Mouse (Mus musculus): ENCODE measurements at regions not wholly inside any gene's neighbourhood (a gene's known extent, or its start where the extent isn't known, plus 50 kb on each side); places are given as distances from the start of the nearest gene placed in this dataset.

DNA sequence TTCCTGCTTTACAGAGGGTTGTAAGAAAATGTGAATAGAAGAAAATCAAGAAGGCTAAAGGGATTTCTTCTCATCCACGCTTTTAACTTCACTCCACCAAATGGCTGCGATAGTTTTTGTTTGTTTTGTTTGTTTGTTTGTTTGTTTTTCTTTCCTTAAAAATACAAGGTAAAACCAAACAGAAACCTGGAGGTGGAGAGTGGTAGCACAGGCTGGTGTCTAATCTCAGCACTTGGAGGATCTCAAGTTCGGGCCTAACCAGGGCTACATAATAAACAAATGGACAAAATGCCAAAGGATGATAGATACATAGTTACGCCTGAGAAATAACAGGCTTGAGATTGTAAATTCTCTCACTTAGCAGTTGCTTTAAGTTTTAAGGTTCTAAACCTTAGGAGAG lies 50.8 kb upstream of the Mboat1 start:
- DNase-seq (ENCODE audit: low spot score), result no peak

DNA sequence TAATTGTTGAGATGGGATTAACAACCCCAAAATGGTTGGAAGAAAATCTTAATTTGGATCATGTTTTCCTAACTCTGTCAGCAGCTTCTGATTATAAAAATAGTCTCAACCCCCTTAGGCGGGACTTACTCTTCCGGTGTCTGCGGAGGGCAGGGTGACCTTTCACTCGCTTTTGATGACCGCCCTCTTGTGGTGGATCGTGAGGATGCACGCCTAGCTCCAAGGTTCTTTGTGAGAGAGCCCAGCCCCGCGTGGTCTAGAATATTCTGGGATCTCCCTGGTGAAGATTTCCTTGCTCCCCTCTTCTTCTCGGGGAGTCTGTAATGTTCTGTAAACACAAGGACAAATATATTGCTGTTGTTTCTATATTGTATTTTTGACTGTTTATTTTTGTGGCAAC lies 51.3 kb upstream of the Mboat1 start:
- DNase-seq (ENCODE audit: low spot score), result peak; percentile 87

DNA sequence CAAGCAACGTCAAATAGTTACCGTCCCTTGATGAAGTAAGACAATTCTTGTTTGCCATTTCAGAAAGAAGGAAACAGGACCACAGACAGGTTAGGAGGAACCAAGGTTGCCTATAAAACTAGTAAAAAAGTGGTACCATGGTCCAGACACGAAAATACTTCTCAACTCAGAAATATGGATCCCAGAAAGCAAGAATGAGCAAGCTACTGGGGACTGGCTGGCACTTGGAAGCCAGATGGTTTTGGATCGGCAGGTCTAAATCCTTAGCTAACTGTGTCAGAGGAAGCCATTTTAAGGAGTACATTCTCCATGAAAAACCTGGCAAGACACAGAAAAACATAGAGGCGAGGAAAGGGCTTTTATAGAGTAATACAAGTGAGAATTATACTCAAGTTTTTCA lies 51.9 kb upstream of the Mboat1 start:
- DNase-seq (ENCODE audit: low spot score), result no peak

DNA sequence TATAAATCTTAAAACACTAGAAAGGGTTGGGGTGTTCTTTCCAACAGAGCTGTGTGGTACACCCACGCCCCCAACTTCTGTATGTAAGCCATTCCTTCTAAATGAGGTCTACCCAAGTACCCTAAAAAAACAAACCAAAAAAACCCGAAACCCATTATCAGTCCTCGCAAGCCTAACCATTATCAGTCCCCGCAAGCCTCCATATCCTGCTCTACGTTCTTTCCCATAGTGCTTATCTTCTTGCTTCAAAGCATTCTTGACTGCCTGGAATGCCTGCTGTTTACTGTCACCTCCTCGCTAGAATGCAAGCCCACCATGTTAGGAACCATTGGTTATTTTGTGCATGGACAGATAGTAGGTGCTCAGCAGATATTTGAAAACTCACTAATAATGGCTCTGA lies 52.3 kb upstream of the Mboat1 start:
- no peak for DNase-seq (ENCODE audit: low spot score)

DNA sequence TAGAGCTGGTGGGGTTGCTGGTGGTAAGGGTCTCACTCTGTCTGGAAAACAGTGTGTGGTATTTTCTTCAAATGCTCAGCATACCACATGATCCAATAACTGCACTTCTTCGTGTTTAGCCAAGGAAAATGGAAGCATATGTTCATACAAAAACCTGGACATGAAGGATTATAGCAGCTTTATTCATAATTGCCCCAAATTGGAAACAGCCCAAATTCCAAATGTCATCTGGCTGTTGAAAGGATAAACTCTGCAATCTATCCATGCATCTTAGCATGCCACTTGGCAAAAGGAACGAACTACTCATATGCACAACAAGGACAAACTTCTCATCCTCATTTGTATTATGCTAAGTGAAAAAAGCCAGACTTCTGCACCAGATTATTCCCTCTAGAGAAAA lies 53.5 kb upstream of the Mboat1 start:
- no peak for DNase-seq (ENCODE audit: low spot score)

DNA sequence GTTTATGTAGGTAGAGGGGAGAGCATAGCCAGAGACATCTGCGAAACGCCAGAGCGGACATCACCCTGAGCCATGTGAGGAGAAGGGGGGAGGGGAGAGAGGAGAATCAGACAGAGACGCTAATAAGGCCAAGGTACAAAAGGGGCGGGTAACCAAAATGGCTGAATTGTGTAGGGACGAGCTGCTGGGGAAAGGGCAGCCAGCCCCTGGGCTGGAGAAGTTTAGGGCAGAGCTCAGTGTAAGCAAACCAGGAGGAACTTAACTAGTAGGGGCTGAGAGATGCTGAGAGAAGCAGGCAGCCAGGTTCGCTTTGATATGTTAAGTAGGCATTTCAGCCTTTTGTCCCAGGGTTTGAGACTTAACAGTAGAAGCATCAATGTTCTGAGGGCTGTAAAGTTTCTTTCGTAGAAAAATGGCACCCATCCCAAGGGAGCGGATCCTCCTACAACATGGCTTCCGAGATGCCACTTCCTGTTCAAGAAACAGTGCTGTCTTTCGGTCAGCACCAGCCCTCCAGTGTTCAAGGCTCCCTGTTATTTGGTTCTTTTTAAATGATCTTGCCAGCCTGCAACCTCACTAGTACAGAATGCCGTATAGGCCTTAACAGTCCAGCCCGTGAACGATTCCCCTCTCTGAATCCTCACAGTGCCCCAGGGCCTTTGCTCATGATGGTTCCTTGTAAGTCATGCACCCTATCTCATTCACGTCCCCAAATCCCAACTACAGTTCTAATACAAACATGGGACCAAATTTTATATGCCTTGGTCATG lies 55.4 kb upstream of the Mboat1 start:
- DNase-seq (ENCODE audit: low spot score), result no peak

DNA sequence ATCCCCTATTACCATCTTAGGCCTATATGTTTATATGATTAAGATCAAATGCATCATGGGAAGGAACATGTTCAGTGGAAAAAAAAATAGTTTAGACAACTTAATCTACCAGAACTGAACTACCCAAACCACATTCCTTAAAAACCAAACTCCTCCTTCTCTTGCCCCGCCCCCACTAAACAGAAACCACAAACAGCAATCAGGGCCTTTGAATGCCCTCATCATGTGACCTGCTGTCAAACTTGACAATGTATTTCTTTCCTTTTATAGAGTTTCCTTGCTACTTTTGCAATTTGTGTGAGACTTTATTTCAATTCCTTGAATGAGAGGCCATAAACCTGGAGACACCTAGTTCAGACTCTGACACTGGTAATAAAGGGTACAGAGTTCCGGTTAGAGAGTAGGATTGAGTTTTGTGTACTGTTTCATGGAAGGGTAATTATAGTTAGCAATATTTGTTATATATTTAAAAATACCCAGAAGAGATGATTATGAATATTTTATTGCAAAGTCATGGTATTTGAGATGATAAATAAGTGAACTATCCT lies 61.7 kb upstream of the Mboat1 start:
- DNase-seq (ENCODE audit: low spot score), result peak; percentile 26

DNA sequence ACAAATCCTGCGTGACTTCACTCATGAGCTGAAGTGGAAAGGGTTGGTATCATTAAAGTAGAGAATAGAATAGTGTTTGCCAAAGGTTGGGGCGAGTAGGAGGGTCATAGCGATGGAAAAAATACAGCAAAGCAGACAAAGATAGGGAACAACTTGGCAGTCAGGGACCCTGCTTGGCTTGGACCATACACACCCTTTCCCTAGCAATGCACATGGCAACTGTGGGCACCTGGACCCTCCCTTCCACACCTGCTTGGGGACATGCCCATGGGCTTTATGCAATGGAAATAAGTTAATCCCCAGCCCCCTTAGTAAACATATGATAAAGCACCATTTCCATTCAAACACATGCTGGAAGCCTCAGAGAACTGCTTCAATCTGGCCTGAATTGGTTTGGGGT lies 62.2 kb upstream of the Mboat1 start:
- DNase-seq (ENCODE audit: low spot score), result no peak

DNA sequence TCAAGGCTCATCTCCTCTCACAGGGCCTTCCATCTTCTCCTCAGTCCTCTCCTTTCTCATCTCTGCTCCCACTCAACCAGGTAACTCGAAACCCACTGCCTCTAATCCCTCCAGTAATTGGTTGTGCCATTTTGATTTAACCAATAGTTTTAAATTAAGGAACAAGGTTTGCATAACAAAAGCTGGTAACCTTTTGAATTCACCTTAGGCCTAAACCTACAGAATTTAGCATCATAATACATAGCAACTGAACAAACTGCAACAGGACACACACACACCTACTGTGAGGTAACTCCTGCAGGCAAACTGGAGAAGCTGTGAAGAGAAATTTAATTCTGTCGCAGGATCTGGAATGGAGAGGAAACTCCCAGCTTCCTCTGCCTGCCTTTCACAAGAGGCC lies 66.9 kb upstream of the Mboat1 start:
- no peak for DNase-seq (ENCODE audit: low spot score)

DNA sequence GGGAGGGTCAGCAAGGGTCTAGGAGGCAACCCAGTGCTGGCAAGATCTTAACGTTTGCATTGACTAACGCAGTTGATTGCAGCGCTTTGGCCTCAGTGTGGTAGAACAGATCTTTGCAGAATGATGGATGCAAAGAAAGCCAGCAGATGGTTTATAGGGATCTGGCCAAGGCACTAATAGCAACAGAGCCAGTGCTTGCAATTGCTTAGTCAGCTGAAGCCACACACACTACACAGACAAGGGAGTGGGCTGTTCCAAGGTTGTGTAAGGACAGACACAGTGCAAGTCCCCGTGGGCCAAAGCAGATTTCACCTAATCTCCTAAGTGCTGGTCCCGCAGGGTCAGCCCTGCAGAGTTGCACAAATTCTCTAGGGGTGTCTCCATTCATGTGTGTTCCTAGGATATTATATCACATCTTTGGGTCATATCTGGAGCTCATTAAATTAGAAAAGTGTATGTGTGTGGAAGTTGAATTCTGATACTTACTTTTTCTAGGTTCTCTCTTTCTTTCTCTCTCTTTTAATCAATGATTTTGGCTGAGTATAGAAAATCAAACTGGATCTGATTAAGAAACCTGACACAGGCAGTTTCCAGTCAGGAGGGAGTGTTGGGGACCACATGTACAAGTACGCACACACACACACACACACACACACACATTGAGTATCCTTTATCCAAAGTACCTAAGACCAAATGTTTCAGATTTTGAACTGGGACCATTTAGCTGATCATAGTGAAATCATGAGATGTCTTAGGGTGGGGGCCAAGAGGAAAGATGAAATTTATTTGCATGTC lies 68.5 kb upstream of the Mboat1 start:
- no peak for DNase-seq (ENCODE audit: low spot score)

DNA sequence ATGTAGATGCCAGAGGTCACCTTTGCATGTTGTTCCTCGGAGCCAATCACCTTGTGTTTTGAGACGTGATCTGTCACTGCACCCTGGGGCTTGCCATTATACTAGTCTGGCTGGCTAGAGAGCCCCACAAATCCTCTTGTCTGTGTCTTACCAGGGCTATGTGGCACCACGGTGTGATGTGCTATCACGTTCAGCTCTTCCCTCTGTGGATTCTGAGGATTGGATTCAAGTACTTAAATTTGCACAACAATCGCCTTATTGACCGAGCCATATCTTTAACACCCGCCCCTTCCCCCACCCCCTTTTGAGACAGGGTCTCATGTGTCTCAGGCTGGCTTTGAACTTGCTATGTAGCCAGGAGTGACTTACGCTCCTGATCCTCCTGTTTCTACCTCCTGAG lies 70.8 kb upstream of the Mboat1 start:
- no peak for DNase-seq (ENCODE audit: low spot score)

DNA sequence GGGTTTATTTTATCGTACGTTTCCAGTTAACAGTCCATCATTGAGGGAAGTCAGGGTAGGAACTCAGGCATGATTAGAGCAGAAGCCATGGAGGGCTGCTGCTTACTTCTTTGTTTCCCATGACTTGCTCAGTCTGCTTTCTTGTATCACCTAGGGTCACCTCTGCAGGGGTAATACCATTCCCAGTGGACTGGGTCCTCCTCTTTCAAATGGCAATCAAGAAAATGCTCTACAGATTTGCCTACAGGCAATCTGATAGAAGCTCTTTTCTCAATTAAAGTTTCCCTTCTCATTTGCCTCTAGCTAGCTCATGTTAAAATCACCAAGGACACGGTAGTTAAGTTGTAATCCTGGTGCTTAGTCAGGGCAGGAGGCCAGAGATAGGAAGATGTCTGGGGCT lies 72.5 kb upstream of the Mboat1 start:
- DNase-seq (ENCODE audit: low spot score), result no peak

DNA sequence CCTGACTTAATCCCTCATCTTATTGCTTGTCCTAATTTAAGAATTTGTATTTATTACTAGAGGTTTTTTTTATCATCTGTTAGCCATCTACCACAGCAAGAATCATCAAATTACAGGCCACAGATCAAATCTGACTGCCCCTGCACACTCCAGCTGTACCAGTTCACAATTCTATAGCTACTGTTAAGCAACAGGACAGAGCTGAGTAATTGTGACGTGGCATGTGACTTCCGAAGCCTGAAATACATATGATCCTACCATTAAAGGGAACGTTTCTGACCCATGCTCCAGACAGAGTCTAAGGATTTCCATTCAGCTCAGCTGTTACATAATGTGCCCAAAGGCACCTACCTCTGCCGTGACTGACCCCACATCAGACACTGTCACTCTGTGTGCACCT lies 74.0 kb upstream of the Mboat1 start:
- no peak for DNase-seq (ENCODE audit: low spot score)

DNA sequence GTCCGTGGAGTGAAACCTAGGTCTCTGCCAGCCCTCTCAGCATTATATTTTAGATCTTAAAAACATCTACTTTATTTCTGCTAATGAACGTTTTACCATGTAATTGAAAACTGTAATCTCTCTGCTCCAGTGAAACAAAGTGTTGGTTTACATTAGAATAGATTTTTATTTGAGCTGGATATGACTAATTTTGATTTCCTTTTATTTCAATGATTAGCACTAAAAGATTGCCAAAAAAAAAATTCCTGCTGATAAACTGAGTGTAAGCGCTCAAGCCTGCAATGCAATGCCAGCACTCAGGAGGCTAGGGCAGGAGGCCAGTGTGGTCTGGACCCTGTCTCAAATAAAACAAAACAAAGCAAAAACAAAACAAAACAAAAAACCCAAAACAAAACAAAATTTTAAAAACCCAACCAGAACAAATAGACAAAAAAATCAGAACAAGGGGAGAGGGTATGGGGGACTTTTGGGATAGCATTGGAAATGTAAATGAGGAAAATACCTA lies 69.3 kb upstream of the E2f3 start:
- DNase-seq (ENCODE audit: low spot score), result no peak

DNA sequence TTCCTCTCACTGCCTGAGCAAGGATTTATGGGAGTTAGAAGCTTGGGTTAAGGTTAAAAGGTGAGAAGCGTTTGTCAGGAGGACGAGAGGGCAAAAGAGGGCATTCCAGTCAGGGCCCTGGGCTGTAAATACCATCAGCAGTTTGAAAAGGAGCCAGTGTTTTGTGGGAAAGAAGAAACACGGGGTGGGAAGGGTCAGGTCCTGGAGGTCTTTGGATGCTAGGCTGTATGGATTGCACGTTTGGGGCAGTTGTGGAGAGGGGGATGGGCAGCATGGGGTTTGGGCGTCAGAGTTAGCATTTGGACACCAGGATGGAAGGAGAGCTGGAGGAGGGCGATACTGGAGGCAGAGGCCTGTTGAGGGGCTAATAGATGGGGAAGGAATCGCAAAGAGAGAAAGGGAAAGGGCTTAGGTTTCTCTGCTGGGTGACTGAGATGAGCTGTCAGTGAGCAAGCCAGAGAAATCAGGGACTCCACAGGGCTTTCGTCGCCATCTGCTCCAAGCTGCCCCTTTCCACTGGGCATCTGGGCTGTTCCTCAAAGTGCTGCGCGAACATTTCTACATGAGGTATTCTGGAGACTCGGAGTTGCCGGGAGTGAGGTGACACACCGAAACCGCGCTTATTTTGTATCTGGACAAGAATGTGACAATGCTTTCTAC lies 66.2 kb upstream of the E2f3 start:
- DNase-seq (ENCODE audit: low spot score), result no peak

DNA sequence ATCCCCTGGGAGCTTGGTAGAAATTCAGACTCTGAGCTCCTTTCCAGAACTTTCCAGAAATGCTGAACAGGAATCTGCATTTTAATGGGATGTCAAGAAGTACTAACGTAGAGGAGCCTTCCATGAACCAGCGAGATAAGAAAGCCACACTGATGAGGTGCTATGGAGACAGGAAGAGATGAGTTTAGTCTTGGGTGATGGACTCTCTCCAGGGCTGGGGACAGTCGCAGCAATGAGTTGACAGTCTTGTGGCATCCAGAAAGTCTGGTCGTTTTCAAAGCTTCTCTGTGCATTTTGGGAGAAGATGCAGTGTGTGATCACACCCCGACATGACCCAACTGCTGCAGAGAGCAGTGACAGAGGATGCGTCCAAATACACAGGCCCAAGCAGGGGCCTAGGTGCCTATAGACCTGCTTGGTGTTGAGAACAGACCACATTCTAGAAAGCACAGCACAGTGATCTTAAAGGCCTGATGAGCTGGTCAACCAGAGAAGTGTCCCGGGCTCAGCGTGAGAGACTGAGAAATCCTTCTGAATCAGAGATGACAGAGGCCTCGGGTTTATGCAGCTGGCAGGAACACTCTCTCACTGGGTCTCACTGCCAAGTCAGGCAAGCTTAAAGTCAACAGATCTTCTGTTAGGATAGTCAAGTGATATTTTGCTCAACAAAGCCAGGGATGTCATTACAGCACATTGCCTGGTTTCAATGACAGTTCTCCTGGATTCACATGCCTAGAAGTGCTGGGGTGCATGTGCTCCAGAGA lies 65.1 kb upstream of the E2f3 start:
- DNase-seq (ENCODE audit: low spot score), result no peak

DNA sequence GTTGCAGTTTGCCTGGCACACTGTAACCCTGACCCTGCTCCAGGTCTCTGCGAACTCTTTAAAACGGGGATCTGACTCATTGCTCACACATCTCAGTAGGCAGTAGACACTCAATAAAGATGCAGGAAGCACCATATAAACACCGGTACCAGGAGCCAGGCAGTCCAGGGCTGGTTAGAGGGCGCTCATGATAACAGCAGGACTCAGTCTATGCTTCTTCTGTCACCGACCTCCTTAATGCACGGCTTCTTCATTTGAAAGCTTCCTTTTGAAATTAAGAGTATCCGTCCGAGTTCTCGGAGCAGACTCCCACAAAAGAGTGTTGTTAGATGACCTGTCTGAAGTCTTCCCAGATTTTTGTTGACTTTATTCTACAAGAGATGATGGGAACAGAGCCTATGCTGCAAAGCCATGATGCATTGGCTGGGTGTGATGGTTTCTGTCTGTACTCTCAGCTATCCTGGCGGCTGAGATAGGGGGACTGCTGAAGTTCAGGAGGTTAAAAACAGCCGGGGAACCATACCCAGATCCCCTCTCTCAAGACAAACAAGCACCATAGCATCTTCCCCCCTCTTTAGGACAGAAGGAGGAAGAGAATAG lies 62.5 kb upstream of the E2f3 start:
- DNase-seq (ENCODE audit: low spot score), result no peak

DNA sequence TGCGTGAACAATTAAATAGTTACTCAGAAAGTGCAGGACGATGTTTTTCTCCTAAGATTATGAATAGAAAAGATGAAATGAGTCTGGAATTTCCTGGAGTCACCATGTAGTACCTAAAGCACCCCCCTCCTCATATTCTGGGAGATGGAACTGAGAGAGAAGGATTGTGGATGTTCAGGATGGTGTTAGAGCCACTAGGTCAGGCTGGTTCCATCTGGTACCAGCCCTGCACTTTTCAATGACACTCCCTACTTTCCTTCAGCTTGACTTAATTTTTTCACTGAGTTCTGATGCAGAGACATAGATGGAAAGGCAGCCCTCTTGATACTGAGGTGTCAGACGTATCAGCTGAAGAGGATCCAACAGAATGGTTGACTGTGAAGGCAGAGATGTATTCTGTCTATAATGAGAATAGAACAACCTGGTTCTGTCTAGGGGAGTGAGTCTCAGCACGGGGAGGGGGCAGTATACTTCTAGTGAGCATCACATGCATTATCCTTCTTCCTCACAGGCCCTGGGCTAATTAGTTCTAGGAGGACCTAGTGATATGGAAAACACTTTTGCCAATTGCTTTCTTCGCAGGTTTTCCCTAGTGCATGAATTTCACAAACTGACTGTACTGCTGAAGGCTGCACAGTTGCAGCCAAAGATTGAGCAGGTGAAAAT lies 60.8 kb upstream of the E2f3 start:
- no peak for DNase-seq (ENCODE audit: low spot score)

DNA sequence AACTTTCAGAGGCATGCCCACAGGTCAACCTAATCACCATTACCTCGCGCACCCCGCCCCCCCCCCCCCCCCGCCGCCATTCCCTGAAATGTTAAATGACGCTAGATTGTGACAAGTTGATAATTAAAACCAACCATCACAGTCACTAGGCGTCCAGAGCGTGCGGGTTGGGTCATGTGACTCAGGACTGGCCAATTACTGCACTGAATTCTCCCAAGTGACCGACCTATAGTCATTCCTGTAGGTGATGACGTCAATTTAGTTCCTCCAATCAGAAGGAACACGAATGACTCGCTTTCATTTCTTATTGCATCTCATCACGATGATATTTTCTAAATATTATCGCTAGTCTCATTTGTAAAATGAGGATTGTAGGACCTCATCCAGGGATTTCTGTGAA lies 60.2 kb upstream of the E2f3 start:
- no peak for DNase-seq (ENCODE audit: low spot score)

DNA sequence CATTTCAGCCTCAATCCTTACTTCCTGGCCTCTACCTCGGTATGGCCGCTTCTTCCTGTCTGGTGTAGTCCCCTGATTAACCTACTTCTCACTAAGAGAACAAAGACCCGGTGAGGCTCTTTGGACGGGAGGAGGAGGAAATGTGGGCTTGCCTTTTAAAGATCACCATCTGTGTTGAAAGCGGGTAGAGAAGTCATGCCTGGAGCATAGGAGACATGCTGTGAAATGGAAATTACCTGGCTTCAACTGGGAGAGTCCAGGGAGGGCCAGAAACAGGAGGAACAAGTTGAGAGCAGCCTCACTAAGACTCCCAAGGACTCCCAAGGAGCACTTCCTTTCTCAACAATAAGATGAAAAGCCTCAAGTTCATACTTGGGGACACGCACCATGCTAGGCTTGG lies 59.4 kb upstream of the E2f3 start:
- DNase-seq (ENCODE audit: low spot score), result no peak

DNA sequence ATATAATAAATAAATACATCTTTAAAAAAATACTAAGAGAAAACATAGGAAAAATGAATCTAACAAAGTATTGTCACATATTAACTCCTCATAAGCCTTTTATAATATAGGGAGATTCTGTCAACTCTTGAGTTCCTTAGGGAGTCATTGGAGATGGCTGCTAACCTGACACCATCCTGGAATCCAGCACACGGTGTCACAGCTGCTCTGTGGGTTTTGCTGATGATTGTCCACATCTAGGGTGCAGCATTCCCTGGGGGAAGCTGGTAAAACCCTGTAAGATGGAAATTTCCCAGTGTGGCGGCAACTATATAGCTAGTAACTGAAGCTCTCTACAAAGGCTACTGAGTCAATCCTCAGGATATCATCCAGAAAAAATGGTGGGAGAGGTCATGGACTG lies 58.9 kb upstream of the E2f3 start:
- no peak for DNase-seq (ENCODE audit: low spot score)
